Mouse (Mus musculus): Measurements from ENCODE around the gene Nol12. TPM values are rescaled to one million over a fixed set of nuclear protein-coding genes. Genes with fewer than 3 reads are reported as not detected.
A peak's percentile ranks its signal among the peaks of the same experiment; 100 is the strongest.

Nol12 gene
- polyA plus RNA-seq, 1 experiment from 2014 or later, result 42.3 TPM

- no peaks in the 10 kb centered on the region for H3K27me3 ChIP-seq (replicated peaks)
- H3K9ac ChIP-seq, result no peak overlapping the region
- 0 out of 2 replicates have a peak, but pooled peaks cover 12% of the 10 kb centered on the region for H3K4me1 ChIP-seq (replicated peaks)
- H3K27ac ChIP-seq, result no peak overlapping the region
- no peak overlapping the region for H3K4me2 ChIP-seq (replicated peaks)
- no peaks in the 10 kb centered on the region for H3K9me3 ChIP-seq
- WGBS, result 59% methylated on average over 4 of the region's 4 CpGs
- ATAC-seq, result peak; percentile 79
- no peaks in the 10 kb centered on the region for H3K36me3 ChIP-seq
- H3K4me3 ChIP-seq (replicated peaks), result no peak overlapping the region
Observed at GRCm38 (mm10) chr15:78960088-78960487, 25.4 kb downstream of the Nol12 start.

GRCm38 (mm10) chr15:78962885-78963284 is 28.2 kb downstream of the Nol12 start:
- Histone ChIP-seq H3K36me3 (no peaks in the 10 kb centered on the region), H3K27ac (no peak overlapping the region), H3K27me3 (replicated peaks) (no peaks in the 10 kb centered on the region), H3K4me1 (replicated peaks) (0 out of 2 replicates have a peak, but pooled peaks cover 7% of the 10 kb centered on the region), H3K4me3 (replicated peaks) (no peak overlapping the region), H3K4me2 (replicated peaks) (no peak overlapping the region), H3K9ac (no peak overlapping the region), H3K9me3 (no peaks in the 10 kb centered on the region)
- peak; percentile 42; the same call in 1 of the 2 replicates for ATAC-seq
- 31% methylated on average over 2 of the region's 2 CpGs for WGBS

- H3K27ac ChIP-seq, result no peak overlapping the region
- no peaks in the 10 kb centered on the region for H3K4me1 ChIP-seq (replicated peaks)
- no peaks in the 10 kb centered on the region for H3K27me3 ChIP-seq (replicated peaks)
- no peaks in the 10 kb centered on the region for H3K36me3 ChIP-seq
- no peaks in the 10 kb centered on the region for H3K9me3 ChIP-seq
- no peak overlapping the region for H3K4me3 ChIP-seq (replicated peaks)
- ATAC-seq, result no peak
- no peak overlapping the region for H3K9ac ChIP-seq
- WGBS, result 70% methylated on average over 6 of the region's 6 CpGs
- H3K4me2 ChIP-seq (replicated peaks), result no peak overlapping the region
Observed at GRCm38 (mm10) chr15:78971626-78972025, 36.9 kb downstream of the Nol12 start.

- no peak overlapping the region for H3K9ac ChIP-seq
- H3K4me3 ChIP-seq (replicated peaks), result no peak overlapping the region
- no peak overlapping the region for H3K27ac ChIP-seq
- H3K4me1 ChIP-seq (replicated peaks), result peaks cover 9% of the 10 kb centered on the region
- no peak overlapping the region for H3K4me2 ChIP-seq (replicated peaks)
- ATAC-seq, result no peak
- 75% methylated on average over 7 of the region's 7 CpGs for WGBS
- no peaks in the 10 kb centered on the region for H3K9me3 ChIP-seq
- H3K36me3 ChIP-seq, result no peaks in the 10 kb centered on the region
- H3K27me3 ChIP-seq (replicated peaks), result no peaks in the 10 kb centered on the region
Observed at GRCm38 (mm10) chr15:78973950-78974349, 39.2 kb downstream of the Nol12 start.

- Histone ChIP-seq H3K4me3 (replicated peaks) (no peak overlapping the region), H3K9me3 (no peaks in the 10 kb centered on the region), H3K9ac (no peak overlapping the region), H3K36me3 (no peaks in the 10 kb centered on the region), H3K27ac (no peak overlapping the region), H3K4me2 (replicated peaks) (no peak overlapping the region), H3K27me3 (replicated peaks) (no peaks in the 10 kb centered on the region), H3K4me1 (replicated peaks) (peaks cover 24% of the 10 kb centered on the region)
- ATAC-seq, result no peak
- 90% methylated on average over 8 of the region's 8 CpGs for WGBS
Observed at GRCm38 (mm10) chr15:78977676-78978159, 43.0 kb downstream of the Nol12 start.

- H3K9ac ChIP-seq, result peak overlapping the region; percentile 32
- no peak overlapping the region for H3K4me3 ChIP-seq (replicated peaks)
- H3K36me3 ChIP-seq, result no peaks in the 10 kb centered on the region
- peak overlapping the region; percentile 22 for H3K4me2 ChIP-seq (replicated peaks)
- no peaks in the 10 kb centered on the region for H3K9me3 ChIP-seq
- ATAC-seq, result peak; percentile 38
- peak overlapping the region; percentile 75 for H3K27ac ChIP-seq
- no peaks in the 10 kb centered on the region for H3K27me3 ChIP-seq (replicated peaks)
- 4% methylated on average over 4 of the region's 4 CpGs for WGBS
- peaks cover 28% of the 10 kb centered on the region for H3K4me1 ChIP-seq (replicated peaks)
Observed at GRCm38 (mm10) chr15:78978875-78979274, 44.1 kb downstream of the Nol12 start.

- H3K4me2 ChIP-seq (replicated peaks), result no peak overlapping the region
- H3K36me3 ChIP-seq, result 0 out of 2 replicates have a peak, but pooled peaks cover 3% of the 10 kb centered on the region
- H3K9ac ChIP-seq, result no peak overlapping the region
- 84% methylated on average over 4 of the region's 4 CpGs for WGBS
- H3K27me3 ChIP-seq (replicated peaks), result no peaks in the 10 kb centered on the region
- H3K4me3 ChIP-seq (replicated peaks), result no peak overlapping the region
- no peaks in the 10 kb centered on the region for H3K9me3 ChIP-seq
- 0 out of 2 replicates have a peak overlapping the region, but pooled peaks have one; percentile 75 for H3K27ac ChIP-seq
- no peak for ATAC-seq
- H3K4me1 ChIP-seq (replicated peaks), result peaks cover 39% of the 10 kb centered on the region
Observed at GRCm38 (mm10) chr15:78980084-78980483, 45.4 kb downstream of the Nol12 start.

- 0 out of 2 replicates have a peak, but pooled peaks cover 3% of the 10 kb centered on the region for H3K36me3 ChIP-seq
- H3K9ac ChIP-seq, result peak overlapping the region; percentile 78
- H3K27me3 ChIP-seq (replicated peaks), result no peaks in the 10 kb centered on the region
- H3K4me3 ChIP-seq (replicated peaks), result peak overlapping the region; percentile 77
- peak overlapping the region; percentile 77 for H3K4me2 ChIP-seq (replicated peaks)
- no peaks in the 10 kb centered on the region for H3K9me3 ChIP-seq
- under 1% methylated on average over 64 of the region's 67 CpGs for WGBS
- peak; percentile 92 for ATAC-seq
- peak overlapping the region; percentile 93 for H3K27ac ChIP-seq
- H3K4me1 ChIP-seq (replicated peaks), result peaks cover 52% of the 10 kb centered on the region
Observed at GRCm38 (mm10) chr15:78982658-78983435, 48.1 kb downstream of the Nol12 start.

GRCm38 (mm10) chr15:78983436-78984285 is 48.9 kb downstream of the Nol12 start:
- H3K4me2 ChIP-seq (replicated peaks), result peak overlapping the region; percentile 77
- no peaks in the 10 kb centered on the region for H3K9me3 ChIP-seq
- H3K27ac ChIP-seq, result peak overlapping the region; percentile 93
- H3K27me3 ChIP-seq (replicated peaks), result no peaks in the 10 kb centered on the region
- peak overlapping the region; percentile 77 for H3K4me3 ChIP-seq (replicated peaks)
- peaks cover 50% of the 10 kb centered on the region for H3K4me1 ChIP-seq (replicated peaks)
- H3K9ac ChIP-seq, result peak overlapping the region; percentile 78
- 0 out of 2 replicates have a peak, but pooled peaks cover 5% of the 10 kb centered on the region for H3K36me3 ChIP-seq
- WGBS, result under 1% methylated on average over 21 of the region's 21 CpGs
- peak; percentile 48 for ATAC-seq

GRCm38 (mm10) chr15:78984286-78984778 is 49.6 kb downstream of the Nol12 start:
- peaks cover 45% of the 10 kb centered on the region for H3K4me1 ChIP-seq (replicated peaks)
- no peak for ATAC-seq
- H3K9ac ChIP-seq, result peak overlapping the region; percentile 78; the same call in 1 of the 2 replicates
- 21% methylated on average over 5 of the region's 5 CpGs for whole genome bisulfite sequencing
- peak overlapping the region; percentile 77 for H3K4me3 ChIP-seq (replicated peaks)
- no peaks in the 10 kb centered on the region for H3K27me3 ChIP-seq (replicated peaks)
- H3K4me2 ChIP-seq (replicated peaks), result peak overlapping the region; percentile 77
- H3K9me3 ChIP-seq, result no peaks in the 10 kb centered on the region
- 0 out of 2 replicates have a peak, but pooled peaks cover 7% of the 10 kb centered on the region for H3K36me3 ChIP-seq
- H3K27ac ChIP-seq, result peak overlapping the region; percentile 93

GRCm38 (mm10) chr15:78986536-78987220 is 51.9 kb downstream of the Nol12 start:
- Histone ChIP-seq H3K27me3 (replicated peaks) (no peaks in the 10 kb centered on the region), H3K4me1 (replicated peaks) (peaks cover 38% of the 10 kb centered on the region), H3K36me3 (peaks cover 28% of the 10 kb centered on the region), H3K9me3 (no peaks in the 10 kb centered on the region), H3K9ac (0 out of 2 replicates have a peak overlapping the region, but pooled peaks have one; percentile 4), H3K27ac (no peak overlapping the region), H3K4me2 (replicated peaks) (no peak overlapping the region), H3K4me3 (replicated peaks) (no peak overlapping the region)
- WGBS, result 57% methylated on average over 11 of the region's 11 CpGs
- ATAC-seq, result no peak
